27 mouse cellular contexts compared by ENCODE assay signal in genomic region chr12:53426006-53426405, GRCm38 (mm10).
"Had no signal": no experiment of that assay in that cellular context is flagged by ENCODE, and none has a peak within 500 bp of the region (broad histone marks: within the 10 kb centered on the region; RNA-seq: fewer than 3 reads in every experiment).

No protein-coding gene starts in this region.

- H3K36me3 ChIP-seq: embryonic facial prominence, embryonic 10.5 days; embryonic facial prominence, embryonic 12.5 days; embryonic facial prominence, embryonic 13.5 days; embryonic facial prominence, embryonic 15.5 days; forebrain, embryonic 10.5 days; forebrain, embryonic 12.5 days; forebrain, embryonic 15.5 days had no signal

- DNase-seq: cerebellum, adult 9-10 months; cerebellum, adult 9-11 months; cerebellum, postnatal 10 days; cerebellum, postnatal 14 days; cerebellum, postnatal 25 days; cerebellum, postnatal 36 days; embryo, embryonic 11 days; forebrain, postnatal 0 days; gastrocnemius, adult 2 months; gastrocnemius, postnatal 10 days; gastrocnemius, postnatal 14 days; gastrocnemius, postnatal 25 days; gastrocnemius, postnatal 36 days; heart, adult 11 months; heart, adult 18-20 months; heart, adult 2 months had no signal

- ATAC-seq: forebrain, embryonic 13.5 days; forebrain, embryonic 14.5 days; forebrain, embryonic 15.5 days; forebrain, embryonic 16.5 days; forebrain, postnatal 0 days had no signal

- H3K9me3 ChIP-seq: embryonic facial prominence, embryonic 10.5 days; embryonic facial prominence, embryonic 12.5 days; embryonic facial prominence, embryonic 13.5 days; embryonic facial prominence, embryonic 15.5 days; forebrain, embryonic 10.5 days; forebrain, embryonic 12.5 days; forebrain, embryonic 13.5 days; forebrain, embryonic 15.5 days had no signal

- H3K4me3 ChIP-seq: embryonic facial prominence, embryonic 10.5 days; embryonic facial prominence, embryonic 12.5 days; embryonic facial prominence, embryonic 13.5 days; embryonic facial prominence, embryonic 15.5 days; erythroblast, embryonic 14.5 days; forebrain, embryonic 10.5 days; forebrain, embryonic 12.5 days; forebrain, embryonic 13.5 days; forebrain, embryonic 15.5 days; gastrocnemius, adult 2 months; heart, adult 2 months had no signal

- H3K4me1 ChIP-seq: embryonic facial prominence, embryonic 10.5 days; embryonic facial prominence, embryonic 12.5 days; embryonic facial prominence, embryonic 13.5 days; embryonic facial prominence, embryonic 15.5 days had no signal

- H3K27ac ChIP-seq: embryonic facial prominence, embryonic 10.5 days; embryonic facial prominence, embryonic 12.5 days; embryonic facial prominence, embryonic 13.5 days; embryonic facial prominence, embryonic 15.5 days; forebrain, embryonic 10.5 days; forebrain, embryonic 12.5 days; forebrain, embryonic 13.5 days; forebrain, embryonic 15.5 days; gastrocnemius, adult 2 months; heart, adult 2 months had no signal

- H3K9ac ChIP-seq: embryonic facial prominence, embryonic 12.5 days; embryonic facial prominence, embryonic 13.5 days; embryonic facial prominence, embryonic 15.5 days; forebrain, embryonic 12.5 days; forebrain, embryonic 13.5 days; forebrain, embryonic 15.5 days; forebrain, postnatal 0 days had no signal

- H3K4me2 ChIP-seq: embryonic facial prominence, embryonic 12.5 days; embryonic facial prominence, embryonic 13.5 days; embryonic facial prominence, embryonic 15.5 days; forebrain, embryonic 12.5 days; forebrain, embryonic 13.5 days; forebrain, embryonic 15.5 days had no signal

- H3K27me3 ChIP-seq: embryonic facial prominence, embryonic 12.5 days; embryonic facial prominence, embryonic 13.5 days; embryonic facial prominence, embryonic 15.5 days; forebrain, embryonic 12.5 days; forebrain, embryonic 13.5 days; forebrain, embryonic 15.5 days had no signal
